Mouse (Mus musculus) erythroblast, embryonic 14.5 days (primary cell): ENCODE measurements around the gene Olfr527.

Source experiments
- GATA1 ChIP-seq: IDR thresholded peaks from 2 replicates; pipeline ENCODE4 v1.6.1; 2012; ENCODE audit warnings: low read length, inconsistent platforms, mixed read lengths
- TAL1 ChIP-seq: IDR thresholded peaks from 3 replicates; pipeline ENCODE4 v1.6.1; 2012; ENCODE audit warnings: low read length, inconsistent platforms, mixed read lengths

GRCm38 (mm10) chr7:140376231-140376630 lies 42.4 kb downstream of the Olfr527 start, which contains the start of gene Olfr530:
- no peak for TF ChIP-seq GATA1
- TF ChIP-seq TAL1: no peak
